Mouse (Mus musculus) liver, embryonic 11.5 days (tissue): ENCODE measurements around the gene Il11ra1. TPM values are rescaled to one million over a fixed set of nuclear protein-coding genes. Genes with fewer than 3 reads are reported as not detected.

Experiments
- ATAC-seq: fragments of 200-750 bp; cut with Nextera tagmentation; replicated peaks from 2 replicates; pipeline ENCODE4 v1.8.0; 2017; ENCODE audit warnings: moderate number of reproducible peaks, mild to moderate bottlenecking, moderate TSS enrichment, moderate library complexity; ENCODE audit not compliant: low FRiP score
- DNase-seq: peaks from one replicate; pipeline ENCODE4 v3.0.0-alpha.2; 2017; ENCODE audit warnings: low spot score
- H3K27ac ChIP-seq: fragments of 300-500 bp; sonication (generic); 2 replicates; pipeline ENCODE4 v1.5.1; 2014; ENCODE audit warnings: mild to moderate bottlenecking, low read depth, low read length, control low read depth
- H3K27me3 ChIP-seq: fragments of 300-500 bp; sonication (generic); replicated peaks from 2 replicates; pipeline ENCODE4 v1.6.1; 2014; ENCODE audit warnings: low read length, mixed read lengths; ENCODE audit not compliant: control insufficient read depth, insufficient read depth
- H3K36me3 ChIP-seq: fragments of 300-500 bp; sonication (generic); 2 replicates; pipeline ENCODE4 v1.6.1; 2014; ENCODE audit warnings: mild to moderate bottlenecking, low read length, moderate library complexity, mixed read lengths; ENCODE audit not compliant: control insufficient read depth, insufficient read depth
- H3K4me1 ChIP-seq: fragments of 300-500 bp; sonication (generic); replicated peaks from 2 replicates; pipeline ENCODE4 v1.6.1; 2014; ENCODE audit warnings: low read length, mixed read lengths; ENCODE audit not compliant: control insufficient read depth, insufficient read depth
- H3K4me2 ChIP-seq: fragments of 300-500 bp; sonication (generic); 2 replicates; pipeline ENCODE4 v1.6.1; 2014; ENCODE audit warnings: mild to moderate bottlenecking, control low read depth, moderate library complexity
- H3K4me3 ChIP-seq: fragments of 300-500 bp; sonication (generic); 2 replicates; pipeline ENCODE4 v1.5.1; 2014; ENCODE audit warnings: low read depth, low read length, control low read depth
- H3K9ac ChIP-seq: fragments of 300-500 bp; sonication (generic); 2 replicates; pipeline ENCODE4 v1.6.1; 2014; ENCODE audit warnings: low read depth, low read length, control low read depth
- H3K9me3 ChIP-seq: fragments of 300-500 bp; sonication (generic); 2 replicates; pipeline ENCODE4 v1.6.1; 2016; ENCODE audit warnings: low read length, inconsistent platforms, mixed read lengths; ENCODE audit not compliant: control insufficient read depth
- WGBS: fragments of 180-500 bp; shearing (Covaris S2); extraction: QIAGEN DNeasy Blood & Tissue Kit; methylation state at CpG from one replicate; pipeline ENCODE4 v1.1.7; 2014; 5-methylcytosine and 5-hydroxymethylcytosine counted together
- polyA plus RNA-seq: library from polyadenylated mRNA; unstranded; fragments of >200 nt; fragmentation: Nextera tagmentation; extraction: Ambion mirVana; gene quantifications from 2 replicates; pipeline ENCODE4 v1.2.1, GENCODE M21; 2014

Gene Il11ra1
- polyA plus RNA-seq, 1 experiment from 2014 or later: 72.9 TPM

DNA sequence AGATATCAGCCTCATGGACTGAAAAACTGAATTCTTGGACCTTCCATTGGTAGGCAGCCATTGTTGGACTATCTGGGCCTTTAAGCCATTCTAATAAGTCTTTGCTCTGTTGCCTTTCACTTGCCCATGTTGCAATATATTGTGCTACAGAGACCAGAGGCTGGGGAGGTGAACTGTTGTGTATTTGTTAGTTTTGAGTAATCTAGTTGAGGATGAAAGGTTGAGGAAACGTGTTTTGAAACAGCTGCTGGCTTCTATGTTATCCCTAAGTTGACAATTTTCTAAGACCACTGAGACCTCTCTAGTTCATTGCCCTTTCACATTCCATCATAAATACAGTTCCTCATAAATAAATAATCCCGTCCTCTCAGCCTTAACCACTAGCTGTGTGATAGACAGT lies 44.3 kb downstream of the Il11ra1 start:
- 55% methylated on average over 2 of the region's 2 CpGs for WGBS
- no peak for DNase-seq
- Histone ChIP-seq H3K4me1 (peaks cover 7% of the 10 kb centered on the region; the same call in 1 of the 2 replicates), H3K9me3 (peaks cover 4% of the 10 kb centered on the region; the same call in 1 of the 2 replicates), H3K4me3 (no peak overlapping the region), H3K36me3 (peaks cover 2% of the 10 kb centered on the region), H3K27ac (no peak overlapping the region), H3K27me3 (no peaks in the 10 kb centered on the region), H3K9ac (no peak overlapping the region), H3K4me2 (no peak overlapping the region)
- ATAC-seq: no peak

DNA sequence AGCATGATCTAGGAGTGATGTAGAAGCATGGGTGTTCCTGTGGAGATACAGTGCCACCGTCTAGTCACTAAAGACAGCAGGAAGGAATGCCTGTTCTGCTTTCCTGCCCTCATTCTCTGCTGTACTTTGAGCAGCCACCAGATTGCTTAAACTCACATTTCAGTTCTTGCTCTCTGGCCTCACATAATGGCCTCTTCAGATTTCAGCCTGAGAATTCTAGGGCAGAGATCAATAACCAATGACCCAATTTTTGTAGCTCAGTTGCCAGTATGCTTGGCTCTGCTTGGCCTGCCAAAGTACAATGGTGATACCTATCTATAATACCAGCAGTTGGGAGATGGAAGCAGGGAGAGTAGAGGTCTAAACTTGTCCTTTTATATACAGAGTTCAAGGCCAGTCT lies 45.2 kb downstream of the Il11ra1 start:
- no peaks in the 10 kb centered on the region for H3K36me3 ChIP-seq
- H3K27me3 ChIP-seq: no peaks in the 10 kb centered on the region
- H3K4me1 ChIP-seq: peaks cover 3% of the 10 kb centered on the region; the same call in 1 of the 2 replicates
- 58% methylated on average over 1 of the region's 1 CpGs for WGBS
- no peak overlapping the region for H3K4me3 ChIP-seq
- no peak overlapping the region for H3K9ac ChIP-seq
- H3K27ac ChIP-seq: no peak overlapping the region
- H3K4me2 ChIP-seq: no peak overlapping the region
- no peak for DNase-seq
- ATAC-seq: no peak
- H3K9me3 ChIP-seq: peaks cover 4% of the 10 kb centered on the region; the same call in 1 of the 2 replicates

GRCm38 (mm10) chr4:41754797-41755337 lies 55.1 kb downstream of the Il11ra1 start, which contains the start of gene Galt:
Gene Galt (plus strand): TSS chr4:41755228.
- H3K4me2 ChIP-seq: peak within 1 kb of the TSS; percentile 90
- peak within 1 kb of the TSS; percentile 69 for H3K4me3 ChIP-seq
- H3K4me1 ChIP-seq: peaks cover 15% of the 10 kb centered on the region
- H3K36me3 ChIP-seq: peaks cover 6% of the 10 kb centered on the region; the same call in 1 of the 2 replicates
- H3K27me3 ChIP-seq: no peaks in the 10 kb centered on the region
- WGBS: 13% methylated on average over 14 of the region's 14 CpGs
- H3K9me3 ChIP-seq: no peaks in the 10 kb centered on the region
- ATAC-seq (peak; percentile 72), DNase-seq (no peak)
- peak within 1 kb of the TSS; percentile 79 for H3K9ac ChIP-seq
- H3K27ac ChIP-seq: peak within 1 kb of the TSS; percentile 76

GRCm38 (mm10) chr4:41755338-41756305 lies 55.8 kb downstream of the Il11ra1 start, which contains the start of gene Sigmar1:
Gene Sigmar1 (minus strand): TSS chr4:41756157.
- peak within 1 kb of the TSS; percentile 76 for H3K27ac ChIP-seq
- peak; percentile 93 for DNase-seq
- peak within 1 kb of the TSS; percentile 90 for H3K4me2 ChIP-seq
- no peaks in the 10 kb centered on the region for H3K9me3 ChIP-seq
- WGBS: under 1% methylated on average over 57 of the region's 57 CpGs
- peak within 1 kb of the TSS; percentile 79 for H3K9ac ChIP-seq
- peaks cover 20% of the 10 kb centered on the region for H3K4me1 ChIP-seq
- peak; percentile 82 for ATAC-seq
- H3K4me3 ChIP-seq: peak within 1 kb of the TSS; percentile 69
- peaks cover 6% of the 10 kb centered on the region; the same call in 1 of the 2 replicates for H3K36me3 ChIP-seq
- no peaks in the 10 kb centered on the region for H3K27me3 ChIP-seq

DNA sequence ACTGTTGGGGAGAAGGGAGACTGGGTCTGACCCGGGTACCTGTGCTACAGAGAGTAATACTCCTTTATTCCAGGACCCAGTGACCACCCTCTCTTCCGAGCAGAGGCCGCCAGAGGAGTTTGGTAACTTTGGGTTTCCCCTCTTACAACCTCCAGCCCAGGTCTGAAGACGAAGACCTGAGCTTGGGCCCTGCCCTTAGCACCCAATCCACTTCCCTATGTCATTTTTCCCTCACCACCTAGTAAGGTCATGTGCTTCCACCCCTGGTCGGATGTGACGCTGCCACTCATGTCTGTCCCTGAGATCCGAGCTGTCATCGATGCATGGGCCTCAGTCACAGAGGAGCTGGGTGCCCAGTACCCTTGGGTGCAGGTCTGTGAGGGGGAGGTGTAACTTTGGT lies 56.7 kb downstream of the Il11ra1 start:
- Histone ChIP-seq H3K27me3 (no peaks in the 10 kb centered on the region), H3K9me3 (no peaks in the 10 kb centered on the region), H3K36me3 (peaks cover 6% of the 10 kb centered on the region; the same call in 1 of the 2 replicates), H3K4me1 (peaks cover 28% of the 10 kb centered on the region), H3K9ac (peak overlapping the region; percentile 79; the same call in 1 of the 2 replicates), H3K4me2 (peak overlapping the region; percentile 90), H3K27ac (no peak overlapping the region), H3K4me3 (peak overlapping the region; percentile 69)
- DNase-seq (no peak), ATAC-seq (no peak)
- 74% methylated on average over 8 of the region's 8 CpGs for WGBS

DNA sequence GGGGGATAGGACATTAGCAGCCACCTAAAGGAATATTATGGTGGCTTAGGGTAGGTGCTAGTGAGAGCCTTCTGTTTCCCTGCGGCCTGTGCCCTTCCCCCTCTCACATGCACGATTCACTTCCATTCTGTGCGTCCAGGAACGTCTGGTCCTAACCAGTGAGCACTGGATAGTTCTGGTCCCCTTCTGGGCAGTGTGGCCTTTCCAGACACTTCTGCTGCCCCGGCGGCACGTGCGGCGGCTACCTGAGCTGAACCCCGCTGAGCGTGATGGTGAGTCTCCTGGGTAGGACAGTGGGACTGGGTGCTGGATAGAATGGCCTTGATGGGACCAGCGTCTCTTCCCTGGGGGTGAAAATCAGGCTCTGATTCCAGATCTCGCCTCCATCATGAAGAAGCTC lies 57.5 kb downstream of the Il11ra1 start:
- no peak for ATAC-seq
- Histone ChIP-seq H3K36me3 (peaks cover 6% of the 10 kb centered on the region; the same call in 1 of the 2 replicates), H3K4me2 (no peak overlapping the region), H3K9me3 (no peaks in the 10 kb centered on the region), H3K27ac (no peak overlapping the region), H3K9ac (no peak overlapping the region), H3K4me1 (peaks cover 34% of the 10 kb centered on the region), H3K27me3 (no peaks in the 10 kb centered on the region), H3K4me3 (no peak overlapping the region)
- 91% methylated on average over 13 of the region's 13 CpGs for WGBS
- DNase-seq: no peak

DNA sequence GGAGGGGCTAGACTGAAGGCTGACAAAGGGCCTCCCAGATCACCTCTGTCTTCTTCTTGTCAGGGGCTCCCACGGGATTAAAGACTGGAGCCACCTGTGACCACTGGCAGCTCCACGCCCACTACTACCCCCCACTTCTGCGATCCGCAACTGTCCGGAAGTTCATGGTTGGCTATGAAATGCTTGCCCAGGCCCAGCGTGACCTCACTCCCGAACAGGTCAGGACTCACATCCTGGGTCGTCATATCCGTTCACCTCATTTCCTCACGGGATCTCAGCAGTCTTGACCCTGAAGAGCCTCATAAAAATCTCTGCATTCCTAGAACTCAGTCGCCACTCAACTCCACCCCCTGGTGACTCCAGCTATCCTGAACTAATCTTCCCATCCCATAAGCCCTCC lies 58.2 kb downstream of the Il11ra1 start:
- H3K36me3 ChIP-seq: peaks cover 6% of the 10 kb centered on the region; the same call in 1 of the 2 replicates
- DNase-seq (no peak), ATAC-seq (no peak)
- peaks cover 37% of the 10 kb centered on the region for H3K4me1 ChIP-seq
- no peak overlapping the region for H3K4me2 ChIP-seq
- H3K27me3 ChIP-seq: no peaks in the 10 kb centered on the region
- WGBS: 88% methylated on average over 11 of the region's 11 CpGs
- H3K27ac ChIP-seq: no peak overlapping the region
- H3K9ac ChIP-seq: no peak overlapping the region
- H3K4me3 ChIP-seq: no peak overlapping the region
- no peaks in the 10 kb centered on the region for H3K9me3 ChIP-seq

DNA sequence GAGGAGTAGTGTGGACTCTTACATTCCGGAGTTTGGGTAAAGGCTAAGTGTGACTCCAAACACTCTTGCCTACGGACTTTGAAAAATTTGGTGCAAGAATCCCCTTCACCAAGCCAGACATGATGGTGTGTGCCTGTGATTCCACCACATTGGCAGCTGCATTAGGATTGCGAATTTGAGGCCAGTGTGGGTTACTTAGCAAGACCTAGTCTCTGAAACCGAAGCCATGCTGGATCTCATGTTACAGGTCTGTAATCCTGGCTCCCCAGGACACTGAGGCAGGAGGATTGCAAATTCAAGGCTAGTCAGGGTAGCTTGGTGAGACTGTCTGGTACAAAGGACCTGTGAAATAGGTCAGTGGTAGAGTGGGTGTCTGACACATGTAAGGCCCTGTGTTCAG lies 58.9 kb downstream of the Il11ra1 start:
- ATAC-seq: no peak
- no peak overlapping the region for H3K9ac ChIP-seq

More for the DNA sequence above, 58.9 kb downstream of the Il11ra1 start:
- Histone ChIP-seq H3K36me3 (peaks cover 6% of the 10 kb centered on the region; the same call in 1 of the 2 replicates), H3K27ac (no peak overlapping the region; the same call in 1 of the 2 replicates), H3K4me1 (peaks cover 37% of the 10 kb centered on the region), H3K9me3 (no peaks in the 10 kb centered on the region), H3K4me2 (no peak overlapping the region), H3K4me3 (no peak overlapping the region), H3K27me3 (no peaks in the 10 kb centered on the region)
- 91% methylated on average over 4 of the region's 4 CpGs for WGBS
- no peak for DNase-seq
